Mouse (Mus musculus) kidney, embryonic 16.5 days (tissue): ENCODE measurements around the gene Dll1. TPM values are rescaled to one million over a fixed set of nuclear protein-coding genes. Genes with fewer than 3 reads are reported as not detected.

Experiments used
- ATAC-seq: fragments of 200-750 bp; cut with Nextera tagmentation; 2 replicates; pipeline ENCODE4 v1.8.0; 2017; ENCODE audit warnings: moderate TSS enrichment; ENCODE audit not compliant: low FRiP score, low TSS enrichment
- H3K27ac ChIP-seq: fragments of 300-500 bp; sonication (generic); 2 replicates; pipeline ENCODE4 v1.5.1; 2014; ENCODE audit warnings: low read length
- H3K27me3 ChIP-seq: fragments of 300-500 bp; sonication (generic); 2 replicates; pipeline ENCODE4 v1.6.1; 2014; ENCODE audit warnings: low read length, control low read depth, mixed read lengths; ENCODE audit not compliant: insufficient read depth
- H3K36me3 ChIP-seq: fragments of 300-500 bp; sonication (generic); 2 replicates; pipeline ENCODE4 v1.6.1; 2014; ENCODE audit warnings: low read length, control low read depth, mixed read lengths; ENCODE audit not compliant: insufficient read depth
- H3K4me1 ChIP-seq: fragments of 300-500 bp; sonication (generic); 2 replicates; pipeline ENCODE4 v1.6.1; 2014; ENCODE audit warnings: low read length, control low read depth, mixed read lengths; ENCODE audit not compliant: insufficient read depth
- H3K4me2 ChIP-seq: fragments of 300-500 bp; sonication (generic); replicated peaks from 2 replicates; pipeline ENCODE4 v1.6.1; 2014; ENCODE audit warnings: low read depth, low read length
- H3K4me3 ChIP-seq: fragments of 300-500 bp; sonication (generic); 2 replicates; pipeline ENCODE4 v1.5.1; 2014; ENCODE audit warnings: mild to moderate bottlenecking, low read length
- H3K9ac ChIP-seq: fragments of 300-500 bp; sonication (generic); replicated peaks from 2 replicates; pipeline ENCODE4 v1.6.1; 2014; ENCODE audit warnings: low read length
- H3K9me3 ChIP-seq: fragments of 300-500 bp; sonication (generic); 2 replicates; pipeline ENCODE4 v1.6.1; 2016; ENCODE audit warnings: low read length, control low read depth
- WGBS: fragments of 180-500 bp; shearing (Covaris S2); extraction: QIAGEN DNeasy Blood & Tissue Kit; methylation state at CpG from one replicate; pipeline ENCODE4 v1.1.7; 2014; 5-methylcytosine and 5-hydroxymethylcytosine counted together
- polyA plus RNA-seq: library from polyadenylated mRNA; unstranded; fragments of >200 nt; fragmentation: Nextera tagmentation; extraction: Ambion mirVana; gene quantifications from 2 replicates; pipeline ENCODE4 v1.2.1, GENCODE M21; 2015

Gene Dll1
- polyA plus RNA-seq, 1 experiment from 2014 or later: 36.9 TPM

- peak overlapping the region; percentile 50 for H3K27ac ChIP-seq
- ATAC-seq: no peak
- peaks cover 18% of the 10 kb centered on the region for H3K36me3 ChIP-seq
- H3K4me3 ChIP-seq: peak overlapping the region; percentile 74
- H3K4me1 ChIP-seq: peaks cover 23% of the 10 kb centered on the region
- H3K27me3 ChIP-seq: peaks cover 20% of the 10 kb centered on the region
- H3K4me2 ChIP-seq: peak overlapping the region; percentile 97
- H3K9me3 ChIP-seq: no peaks in the 10 kb centered on the region
- H3K9ac ChIP-seq: peak overlapping the region; percentile 37
- WGBS: 53% methylated on average over 17 of the region's 17 CpGs
Observed at GRCm38 (mm10) chr17:15371967-15372835, 4.5 kb downstream of the Dll1 start.

- WGBS: 91% methylated on average over 14 of the region's 14 CpGs
- H3K4me3 ChIP-seq: peak overlapping the region; percentile 6; the same call in 1 of the 2 replicates
Observed at GRCm38 (mm10) chr17:15370401-15370800, 6.3 kb downstream of the Dll1 start.

GRCm38 (mm10) chr17:15365650-15366049, 11.0 kb downstream of the Dll1 start:
- Histone ChIP-seq H3K4me1 (no peaks in the 10 kb centered on the region), H3K4me3 (no peak overlapping the region), H3K9ac (no peak overlapping the region), H3K27ac (no peak overlapping the region), H3K9me3 (no peaks in the 10 kb centered on the region), H3K27me3 (no peaks in the 10 kb centered on the region), H3K36me3 (peaks cover 18% of the 10 kb centered on the region), H3K4me2 (no peak overlapping the region)
- 75% methylated on average over 5 of the region's 5 CpGs for WGBS
- ATAC-seq: peak; percentile 60; the same call in 1 of the 2 replicates

More at GRCm38 (mm10) chr17:15370401-15370800, 6.3 kb downstream of the Dll1 start:
- Histone ChIP-seq H3K9me3 (no peaks in the 10 kb centered on the region), H3K27me3 (peaks cover 11% of the 10 kb centered on the region), H3K9ac (no peak overlapping the region), H3K4me2 (0 out of 2 replicates have a peak overlapping the region, but pooled peaks have one; percentile 7), H3K36me3 (peaks cover 21% of the 10 kb centered on the region), H3K27ac (no peak overlapping the region), H3K4me1 (peaks cover 19% of the 10 kb centered on the region)
- ATAC-seq: no peak

- H3K9me3 ChIP-seq: no peaks in the 10 kb centered on the region
- no peaks in the 10 kb centered on the region for H3K27me3 ChIP-seq
- no peak overlapping the region for H3K27ac ChIP-seq
- no peaks in the 10 kb centered on the region for H3K4me1 ChIP-seq
- peaks cover 13% of the 10 kb centered on the region for H3K36me3 ChIP-seq
- H3K4me2 ChIP-seq: no peak overlapping the region
- 50% methylated on average over 3 of the region's 3 CpGs for WGBS
- no peak overlapping the region for H3K9ac ChIP-seq
- no peak overlapping the region for H3K4me3 ChIP-seq
- no peak for ATAC-seq
Observed at GRCm38 (mm10) chr17:15363656-15364055, 13.0 kb downstream of the Dll1 start.

GRCm38 (mm10) chr17:15357071-15357470, 19.6 kb downstream of the Dll1 start:
- no peak overlapping the region for H3K27ac ChIP-seq
- H3K9me3 ChIP-seq: no peaks in the 10 kb centered on the region
- H3K9ac ChIP-seq: no peak overlapping the region
- no peak overlapping the region for H3K4me2 ChIP-seq
- WGBS: 71% methylated on average over 3 of the region's 3 CpGs
- H3K36me3 ChIP-seq: no peaks in the 10 kb centered on the region
- H3K27me3 ChIP-seq: no peaks in the 10 kb centered on the region
- H3K4me3 ChIP-seq: no peak overlapping the region
- peaks cover 4% of the 10 kb centered on the region; the same call in 1 of the 2 replicates for H3K4me1 ChIP-seq
- ATAC-seq: no peak

GRCm38 (mm10) chr17:15356526-15356925, 20.1 kb downstream of the Dll1 start:
- no peaks in the 10 kb centered on the region for H3K27me3 ChIP-seq
- H3K4me2 ChIP-seq: no peak overlapping the region
- peaks cover 4% of the 10 kb centered on the region; the same call in 1 of the 2 replicates for H3K4me1 ChIP-seq
- H3K27ac ChIP-seq: no peak overlapping the region
- H3K4me3 ChIP-seq: no peak overlapping the region
- H3K9me3 ChIP-seq: no peaks in the 10 kb centered on the region
- WGBS: 86% methylated on average over 5 of the region's 5 CpGs
- H3K9ac ChIP-seq: no peak overlapping the region
- no peaks in the 10 kb centered on the region for H3K36me3 ChIP-seq
- no peak for ATAC-seq

GRCm38 (mm10) chr17:15355072-15355471, 21.6 kb downstream of the Dll1 start:
- Histone ChIP-seq H3K9me3 (no peaks in the 10 kb centered on the region), H3K36me3 (no peaks in the 10 kb centered on the region), H3K4me2 (no peak overlapping the region), H3K27me3 (no peaks in the 10 kb centered on the region), H3K9ac (no peak overlapping the region), H3K4me3 (no peak overlapping the region), H3K27ac (no peak overlapping the region), H3K4me1 (peaks cover 4% of the 10 kb centered on the region; the same call in 1 of the 2 replicates)
- 90% methylated on average over 3 of the region's 3 CpGs for WGBS
- no peak for ATAC-seq

GRCm38 (mm10) chr17:15354006-15354405, 22.7 kb downstream of the Dll1 start:
- H3K9me3 ChIP-seq: no peaks in the 10 kb centered on the region
- H3K36me3 ChIP-seq: no peaks in the 10 kb centered on the region
- ATAC-seq: no peak
- WGBS: 78% methylated on average over 2 of the region's 2 CpGs
- H3K4me2 ChIP-seq: no peak overlapping the region
- no peaks in the 10 kb centered on the region for H3K27me3 ChIP-seq
- H3K4me3 ChIP-seq: no peak overlapping the region
- no peak overlapping the region for H3K9ac ChIP-seq
- H3K4me1 ChIP-seq: peaks cover 4% of the 10 kb centered on the region; the same call in 1 of the 2 replicates
- no peak overlapping the region for H3K27ac ChIP-seq

- H3K9me3 ChIP-seq: no peaks in the 10 kb centered on the region
- H3K4me2 ChIP-seq: no peak overlapping the region
- H3K27ac ChIP-seq: no peak overlapping the region
- 46% methylated on average over 10 of the region's 10 CpGs for WGBS
- no peak overlapping the region for H3K9ac ChIP-seq
- ATAC-seq: peak; percentile 83
- H3K4me1 ChIP-seq: peaks cover 4% of the 10 kb centered on the region; the same call in 1 of the 2 replicates
- no peaks in the 10 kb centered on the region for H3K36me3 ChIP-seq
- no peaks in the 10 kb centered on the region for H3K27me3 ChIP-seq
- H3K4me3 ChIP-seq: no peak overlapping the region
Observed at GRCm38 (mm10) chr17:15352869-15353610, 23.6 kb downstream of the Dll1 start.
